Mouse (Mus musculus): Measurements from ENCODE around the gene Kcnj4.
A peak's percentile ranks its signal among the peaks of the same experiment; 100 is the strongest.

Kcnj4 gene

DNA sequence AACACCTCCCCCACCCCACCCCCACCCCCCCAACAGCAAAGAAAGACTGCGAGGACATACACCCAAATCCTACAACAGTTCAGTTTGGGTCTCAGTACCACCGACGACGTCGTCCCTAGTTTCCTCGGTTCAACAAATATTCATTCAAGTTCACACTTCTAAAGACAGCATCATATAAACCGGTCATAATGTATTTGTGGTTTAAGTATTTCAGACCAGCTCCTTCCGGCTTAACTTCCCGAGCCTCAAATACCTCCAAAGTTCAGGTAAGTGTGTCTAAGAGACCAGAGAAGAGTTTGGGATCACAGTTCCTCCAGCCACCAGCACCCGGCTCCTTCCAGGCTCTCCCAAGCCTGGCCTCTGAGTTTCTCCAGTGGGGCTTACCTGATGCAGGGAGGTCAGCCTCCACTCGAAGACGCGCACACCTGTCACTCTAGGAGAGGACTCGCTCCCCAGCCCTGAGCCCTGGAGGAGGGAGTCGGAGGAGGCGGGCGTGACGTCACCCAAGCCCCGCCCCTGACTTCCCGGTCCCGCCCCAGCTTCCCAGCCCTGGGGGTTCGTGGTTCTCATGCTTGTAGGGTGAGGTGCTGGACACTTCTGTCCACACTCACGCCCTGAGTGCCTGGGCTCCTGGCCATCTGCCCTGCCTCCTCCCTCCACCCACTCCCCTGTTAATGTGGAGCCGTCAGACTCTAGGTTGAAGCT is 49.8 kb downstream of the Kcnj4 start, which contains the start of gene Csnk1e:
Gene Csnk1e (minus strand): TSS at position 461 of the 705 bp plus-strand sequence.
- peak; percentile 63 for DNase-seq

DNA sequence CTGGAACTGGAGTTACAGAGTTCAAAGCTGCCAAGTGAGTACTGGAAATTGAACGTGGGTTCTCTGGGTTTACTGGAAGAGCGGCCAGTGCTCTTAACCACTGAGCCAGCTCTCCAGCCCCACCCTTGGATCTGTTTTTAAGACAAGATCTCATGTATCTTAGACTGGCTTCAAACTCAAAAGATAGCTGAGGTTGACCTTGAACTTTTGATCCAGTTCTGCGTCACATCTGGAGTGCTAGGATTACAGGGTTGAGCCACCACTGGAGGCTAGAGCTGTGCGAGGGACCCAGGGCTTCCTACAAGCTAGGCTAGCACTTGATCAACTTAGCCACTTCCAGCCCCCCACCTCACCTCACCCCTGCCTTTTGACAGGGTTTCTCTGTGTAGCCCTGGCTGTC is 51.2 kb downstream of the Kcnj4 start:
- DNase-seq = no peak

DNA sequence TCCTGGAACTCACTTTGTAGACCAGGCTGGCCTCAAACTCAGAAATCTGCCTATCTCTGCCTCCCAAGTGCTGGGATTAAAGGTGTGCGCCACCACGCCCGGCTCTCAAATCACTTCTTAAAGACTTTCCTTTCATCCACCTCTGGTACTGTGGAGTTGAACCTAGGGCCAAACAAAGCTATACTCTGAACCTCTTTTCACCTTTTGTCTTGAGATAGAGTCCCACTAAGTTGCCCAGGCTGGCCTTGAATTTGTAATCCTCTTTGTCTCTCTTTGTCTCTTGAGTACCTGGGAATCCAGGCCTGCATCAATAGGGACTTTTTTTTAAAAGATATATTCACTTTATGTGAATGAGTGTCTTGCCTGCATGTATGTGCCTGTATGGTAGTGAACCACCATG is 57.0 kb downstream of the Kcnj4 start:
- DNase-seq = no peak

DNA sequence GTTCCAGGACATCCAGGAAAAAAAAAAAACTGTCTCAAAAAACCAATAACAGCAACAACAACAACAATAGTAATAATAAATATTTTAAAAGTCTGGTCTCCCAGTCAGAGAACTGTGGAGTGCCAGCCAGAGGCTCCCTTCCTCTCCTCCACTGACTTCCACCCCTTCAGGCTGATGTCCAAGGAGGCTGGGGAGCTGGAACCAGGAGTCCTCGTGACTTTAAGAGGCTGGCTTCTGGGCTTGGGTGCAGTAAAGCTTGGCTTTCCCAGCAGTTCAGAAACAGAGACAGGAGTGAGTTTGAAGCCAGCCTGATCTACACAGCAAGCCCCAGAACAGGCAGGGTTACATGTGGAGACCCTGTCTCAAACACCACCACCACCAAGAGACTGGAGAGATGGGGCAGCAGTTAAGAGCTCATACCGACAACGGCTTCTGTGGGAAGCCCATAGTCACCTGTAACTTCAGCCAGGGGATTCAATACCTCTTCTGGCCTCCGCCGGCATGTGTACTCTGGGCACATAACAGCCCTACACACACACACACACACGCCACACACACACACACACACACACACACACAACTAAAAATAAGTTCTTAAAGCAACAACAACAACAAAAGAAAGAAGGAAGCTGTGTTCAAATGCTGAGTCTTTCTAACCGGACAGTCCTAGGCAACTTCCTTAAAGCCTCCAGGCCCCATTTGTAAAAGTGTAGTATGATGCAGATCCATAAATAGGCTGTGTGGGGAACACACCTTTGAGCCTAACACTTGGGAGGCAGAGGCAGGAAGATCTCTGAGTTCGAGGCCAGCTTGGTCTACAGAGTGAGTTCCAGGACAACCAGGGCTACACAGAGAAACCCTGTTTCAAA is 59.0 kb downstream of the Kcnj4 start:
- DNase-seq = no peak

DNA sequence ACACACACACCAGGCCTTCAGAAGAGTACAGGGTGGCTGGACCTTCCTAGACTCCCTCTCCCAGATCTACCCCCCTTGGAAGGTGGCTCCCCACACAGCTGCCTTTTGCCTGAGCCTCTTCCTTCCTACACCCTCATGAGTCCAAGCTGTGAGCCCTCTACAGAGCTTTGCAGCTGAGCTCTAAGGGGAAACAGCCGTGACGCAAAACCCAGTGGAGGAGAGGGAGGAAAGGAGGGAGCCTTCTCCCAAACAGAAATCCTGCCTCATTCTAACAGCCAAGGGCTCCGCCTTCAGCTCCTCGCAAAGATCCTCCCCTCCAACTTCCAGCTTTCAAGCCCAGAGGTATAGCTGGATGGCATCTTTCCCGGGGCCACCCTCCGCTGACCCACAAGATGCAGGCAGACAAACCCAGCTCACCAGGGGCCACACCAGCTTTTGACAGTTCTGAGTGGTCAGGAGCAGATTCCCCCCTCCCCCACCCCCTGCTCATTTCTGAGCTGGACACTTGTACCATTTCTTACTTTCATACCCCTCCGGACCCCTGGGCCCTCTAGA is 61.1 kb downstream of the Kcnj4 start:
- DNase-seq = no peak

DNA sequence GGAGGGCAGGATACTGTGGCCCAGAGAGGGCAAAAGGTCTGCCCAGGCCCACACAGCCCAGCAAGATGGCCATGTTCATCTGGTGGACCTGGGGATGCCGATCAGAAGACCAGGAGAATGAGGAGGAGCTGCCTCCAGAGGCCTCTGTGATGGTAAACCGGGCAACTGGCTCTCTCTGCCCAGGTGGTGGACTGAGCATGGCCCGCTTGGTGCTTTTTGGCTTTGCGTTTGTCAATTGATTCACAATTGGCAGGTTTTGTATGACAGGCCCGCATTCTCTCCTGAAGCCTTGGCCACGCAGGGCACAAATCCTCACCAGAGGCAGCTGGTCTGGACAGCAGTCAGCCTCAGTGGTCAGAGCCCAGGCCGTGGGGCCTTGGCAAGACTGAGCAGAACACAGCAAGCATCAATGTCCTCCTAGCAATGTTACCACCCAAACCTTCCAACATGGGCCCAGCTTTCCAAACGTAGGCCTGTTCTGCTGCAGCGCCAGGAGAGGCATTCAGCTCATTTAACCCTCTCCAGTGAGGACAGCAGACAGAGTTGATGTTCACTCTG is 62.0 kb downstream of the Kcnj4 start:
- DNase-seq = no peak

DNA sequence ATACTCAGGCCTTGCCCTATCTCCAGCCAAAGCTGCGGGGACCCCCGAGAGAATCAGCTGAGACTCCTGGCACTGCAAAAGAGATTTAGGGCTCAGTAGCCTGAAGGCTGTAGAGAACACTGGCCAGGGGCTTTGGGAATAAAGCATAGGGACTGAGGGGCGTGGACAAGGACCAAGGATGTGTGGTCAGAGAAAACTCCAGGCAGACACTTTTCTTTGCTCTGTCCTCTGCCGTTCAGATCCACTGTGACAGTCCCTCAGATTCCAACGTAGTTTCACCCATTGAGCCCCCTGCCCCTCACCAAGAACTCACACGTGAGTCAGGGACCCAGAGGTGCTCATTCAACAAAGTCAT is 62.8 kb downstream of the Kcnj4 start:
- no peak for DNase-seq

DNA sequence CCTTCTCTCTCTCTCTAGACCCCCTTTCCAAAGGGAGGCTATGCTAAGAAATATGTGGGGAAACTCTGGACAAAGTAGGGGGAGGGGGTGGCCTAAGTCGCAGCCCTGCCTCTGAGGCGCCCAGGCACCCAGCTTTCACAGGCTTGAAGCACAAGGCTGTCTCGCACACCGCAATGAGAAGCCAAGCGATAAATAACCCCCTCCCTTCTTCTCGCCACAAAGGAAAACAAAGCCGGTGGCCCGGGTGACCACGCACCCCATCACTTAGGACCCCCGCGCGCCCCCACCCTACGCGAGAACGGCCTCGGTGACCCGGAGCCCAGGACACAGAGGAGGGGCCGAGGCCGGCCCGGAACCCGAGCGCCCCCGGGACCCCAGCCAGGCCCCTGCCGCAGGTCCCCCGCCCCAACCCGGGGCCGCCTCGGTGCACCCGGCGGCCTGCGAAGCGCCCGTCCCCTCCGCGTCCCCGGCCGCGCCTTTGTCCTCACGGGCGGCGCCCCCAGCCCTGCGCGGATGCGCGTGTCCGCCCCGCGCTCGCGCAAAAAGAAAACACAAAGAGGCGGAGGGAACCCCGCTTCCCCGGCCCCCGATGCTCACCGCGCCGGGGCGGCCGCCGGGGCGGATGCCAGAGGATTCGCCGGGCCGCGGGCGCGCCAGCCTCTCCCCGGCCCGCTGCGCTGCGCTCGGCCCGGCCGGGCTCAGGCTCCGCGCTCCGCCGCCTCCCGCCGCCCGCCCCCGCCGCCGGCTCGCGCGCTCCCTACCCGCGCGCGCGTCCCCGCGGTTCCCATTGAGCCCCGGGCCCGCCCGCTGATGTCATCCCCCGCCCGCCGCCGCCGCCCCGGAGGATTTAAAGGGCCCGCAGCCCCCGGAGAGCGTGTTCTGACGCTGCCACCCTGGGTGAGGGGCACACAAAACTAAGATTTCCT is 63.4 kb downstream of the Kcnj4 start:
- peak; percentile 79 for DNase-seq

DNA sequence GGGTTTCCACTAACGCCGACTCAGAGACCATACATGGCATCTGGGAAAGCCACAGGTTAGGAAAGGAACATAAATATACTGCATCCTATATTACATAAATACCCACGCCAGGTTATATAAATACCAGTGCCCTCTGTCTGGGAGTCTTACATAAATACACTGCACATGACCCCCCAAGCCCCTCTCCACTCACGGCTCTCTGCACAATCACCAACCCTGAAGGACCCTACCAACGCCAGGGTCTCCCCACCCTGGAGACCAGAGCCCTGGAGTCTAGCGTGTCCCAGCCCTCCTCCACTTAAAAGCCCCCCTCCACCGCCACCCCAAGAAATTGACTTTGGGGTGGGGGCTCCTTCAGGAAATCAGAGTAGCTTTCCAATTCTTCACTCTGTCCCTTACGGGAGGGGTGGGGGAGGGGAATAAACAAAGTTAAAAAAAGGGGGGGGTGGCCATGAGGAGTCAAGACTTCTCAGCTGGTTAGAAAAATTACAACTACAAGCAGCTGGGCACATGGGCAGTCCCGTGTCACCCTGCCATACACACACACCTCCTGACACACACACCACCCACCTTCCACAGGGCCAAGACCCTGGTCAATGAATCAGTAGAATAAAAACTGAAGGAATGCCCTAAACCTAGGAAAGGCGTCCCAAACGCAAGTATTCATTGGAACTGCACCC is 64.2 kb downstream of the Kcnj4 start:
- no peak for DNase-seq

DNA sequence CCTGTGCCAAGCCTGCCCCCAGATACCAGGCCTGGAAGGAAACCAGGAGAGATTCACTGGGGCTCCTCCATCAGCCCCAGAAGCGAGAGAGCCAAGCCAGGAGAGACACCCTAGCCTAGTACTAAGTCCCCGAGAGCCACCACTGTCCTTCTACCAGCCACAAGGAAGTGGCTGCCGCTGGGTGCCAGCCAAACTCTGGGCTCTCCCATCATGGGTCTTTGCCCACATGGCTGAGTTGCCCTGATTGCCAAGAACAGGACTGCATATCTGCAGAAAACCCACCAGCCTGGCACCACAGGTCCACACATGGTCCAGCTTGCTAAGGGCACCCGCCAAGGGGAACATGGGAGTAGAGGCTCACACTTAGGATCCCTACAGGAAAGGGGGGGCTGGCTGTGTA is 64.8 kb downstream of the Kcnj4 start:
- DNase-seq = peak; percentile 83

DNA sequence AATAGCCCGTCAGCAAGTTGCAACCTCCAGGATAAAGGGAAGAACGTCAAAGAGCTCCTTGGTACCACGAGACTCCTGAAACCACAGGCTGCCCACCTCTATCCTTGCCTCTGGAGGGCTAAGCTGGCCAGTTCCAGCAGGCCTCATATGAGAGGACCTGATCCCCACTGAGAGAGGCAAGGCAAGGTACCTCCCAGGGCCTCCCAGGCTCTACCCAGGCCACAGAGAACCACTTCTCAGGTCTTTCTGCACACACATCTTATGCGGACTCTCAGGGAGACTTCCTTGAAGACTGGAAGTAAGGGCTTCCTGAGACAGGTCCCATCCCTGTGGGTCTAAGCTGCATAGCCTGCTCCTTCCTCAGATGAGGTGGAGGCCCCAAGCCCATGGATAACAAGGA is 65.7 kb downstream of the Kcnj4 start:
- DNase-seq = no peak

DNA sequence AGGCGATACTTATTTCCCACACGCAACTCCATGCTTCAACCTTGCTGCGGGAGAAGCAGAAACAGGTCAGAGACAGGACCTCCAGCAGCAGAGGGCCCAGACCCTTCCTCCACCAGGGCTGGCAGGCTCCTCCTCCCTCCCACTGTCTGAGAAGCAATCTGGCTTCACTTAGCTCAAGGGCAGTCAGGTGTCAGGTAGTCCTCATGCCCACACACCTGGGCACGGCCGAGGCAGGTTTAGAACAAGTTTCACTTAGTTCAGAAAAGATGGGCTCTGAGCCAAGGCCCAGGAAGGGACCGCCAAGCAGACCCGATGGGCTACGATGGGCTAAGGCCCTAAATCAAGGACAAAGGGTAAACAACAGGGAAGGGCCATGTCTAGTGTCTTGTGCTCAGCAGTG is 66.2 kb downstream of the Kcnj4 start:
- no peak for DNase-seq

DNA sequence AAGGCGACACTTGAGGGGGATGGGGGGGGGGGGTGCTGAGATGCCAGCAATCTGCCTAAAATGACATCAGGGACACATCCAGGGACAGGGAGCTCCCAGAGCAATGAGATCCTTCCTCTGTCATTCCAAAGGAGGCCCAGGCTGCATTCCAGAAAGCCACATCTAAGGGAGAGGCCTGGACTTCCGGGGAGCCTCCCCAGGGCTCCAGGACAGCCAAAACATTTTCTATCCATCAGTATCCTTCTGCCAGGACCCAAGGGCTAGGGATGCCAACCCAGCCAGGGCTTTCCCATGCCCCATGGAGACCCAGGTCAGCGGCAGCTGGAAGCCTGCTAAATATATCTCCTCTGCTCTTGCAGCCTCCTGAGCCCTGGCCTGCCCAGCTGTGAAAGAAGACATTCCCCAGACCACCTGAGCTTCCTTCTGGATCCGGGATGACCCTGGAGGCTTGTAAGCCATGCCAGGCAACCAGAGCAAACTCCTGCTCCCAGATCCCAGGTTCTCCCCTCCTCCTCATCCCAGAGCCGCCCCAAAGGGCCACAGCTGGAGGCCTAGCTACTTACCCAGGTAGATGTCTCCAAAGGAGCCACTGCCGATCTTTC is 66.7 kb downstream of the Kcnj4 start:
- no peak for DNase-seq

DNA sequence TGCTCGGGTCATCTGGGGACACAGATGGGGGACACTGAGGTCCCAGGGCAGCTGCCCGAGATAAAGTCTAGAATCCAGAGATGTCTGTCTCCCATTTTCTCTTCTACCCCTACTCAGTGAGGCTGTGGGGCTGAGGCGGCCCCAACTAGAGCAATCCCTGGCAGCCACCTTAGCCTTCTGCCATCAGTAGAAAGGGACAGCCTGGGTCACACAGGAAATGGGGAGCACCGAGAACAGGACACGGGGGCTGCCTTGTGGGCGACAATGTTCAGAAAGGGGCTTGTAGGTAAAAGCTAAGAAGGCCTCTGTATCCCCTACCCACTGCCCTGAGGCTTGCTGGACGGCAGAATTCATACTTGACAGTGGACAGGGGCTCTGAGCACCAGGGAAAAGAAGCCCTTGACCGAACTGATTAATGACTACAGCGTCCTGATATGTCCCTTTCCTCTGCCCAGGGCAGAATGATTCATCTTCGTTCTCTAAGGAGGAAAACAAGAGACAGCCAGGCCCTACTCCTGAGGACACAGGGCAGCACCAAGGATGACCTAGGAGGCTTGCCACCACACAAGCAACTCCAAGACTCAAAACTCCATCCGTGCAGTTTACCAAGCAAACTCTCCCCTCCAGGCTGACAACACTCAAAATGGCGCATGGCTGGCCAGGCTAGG is 67.4 kb downstream of the Kcnj4 start:
- no peak for DNase-seq

DNA sequence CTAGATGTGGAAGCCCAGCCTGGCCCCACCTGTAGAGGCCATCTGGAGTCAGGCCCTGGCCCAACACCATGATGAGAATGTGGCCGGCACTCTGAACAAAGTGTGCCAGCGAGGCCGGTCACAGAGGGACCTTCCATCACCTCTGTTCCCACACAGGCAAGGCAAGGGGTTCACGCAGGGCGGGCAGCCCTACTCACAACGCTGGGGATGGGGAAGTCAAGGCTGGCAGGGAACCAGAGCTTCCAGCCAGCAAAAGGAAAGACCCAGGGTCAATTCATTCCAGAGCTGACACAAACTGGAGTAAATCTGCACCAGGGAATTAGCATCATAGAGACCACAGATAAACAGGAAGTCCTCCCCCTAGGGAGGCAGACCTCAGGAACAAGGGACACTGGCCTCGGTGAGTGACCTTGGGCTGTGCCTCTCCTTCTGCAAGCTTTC is 68.5 kb downstream of the Kcnj4 start:
- DNase-seq = no peak

DNA sequence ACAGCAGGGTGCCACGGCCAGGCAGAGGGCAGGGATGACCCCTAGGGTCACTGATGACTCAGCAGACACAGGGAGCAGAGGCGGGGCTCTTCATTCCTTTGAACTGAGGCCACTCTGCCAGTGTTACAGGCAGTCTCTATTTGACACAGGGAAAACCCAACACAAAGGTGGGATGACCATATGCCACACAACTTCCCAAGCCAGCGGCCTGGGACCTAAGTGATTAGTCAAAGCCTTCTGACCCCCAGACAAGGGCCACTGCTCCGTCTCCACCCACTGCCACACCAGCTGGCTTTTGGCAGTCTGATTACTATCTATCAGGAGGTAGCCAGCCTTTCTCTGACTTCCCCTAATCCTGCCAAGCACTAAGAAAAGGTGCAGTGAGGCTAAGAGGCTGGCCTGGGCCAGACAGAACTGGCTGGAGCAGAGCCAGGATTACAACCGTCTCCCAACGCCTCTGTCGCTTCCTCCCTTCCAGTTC is 69.8 kb downstream of the Kcnj4 start:
- peak; percentile 50 for DNase-seq
